Mouse (Mus musculus) embryonic facial prominence, embryonic 11.5 days (tissue): ENCODE data around the gene Zfp598. TPM values are rescaled to one million over a fixed set of nuclear protein-coding genes. Genes with fewer than 3 reads are reported as not detected.
A peak's percentile ranks its signal among the peaks of the same experiment; 100 is the strongest.
"Not testable (repeated sequence)": the region's sequence is repeated elsewhere in the genome, so short reads cannot be mapped to it uniquely, and the experiment has no call there.

Source experiments
- ATAC-seq: fragments of 200-750 bp; cut with Nextera tagmentation; replicated peaks from 2 replicates; pipeline ENCODE4 v1.8.0; 2017; ENCODE audit warnings: low read depth; ENCODE audit not compliant: insufficient number of reproducible peaks, low FRiP score, low TSS enrichment
- DNase-seq: peaks from one replicate; pipeline ENCODE4 v3.0.0-alpha.2; 2015; ENCODE audit warnings: low spot score
- H3K27ac ChIP-seq: fragments of 300-500 bp; sonication (generic); replicated peaks from 2 replicates; pipeline ENCODE4 v1.5.1; 2014; ENCODE audit warnings: mild to moderate bottlenecking, low read depth, low read length, control low read depth
- H3K27me3 ChIP-seq: fragments of 300-500 bp; sonication (generic); 2 replicates; pipeline ENCODE4 v1.6.1; 2014; ENCODE audit warnings: mild to moderate bottlenecking, low read length, moderate library complexity, mixed read lengths; ENCODE audit not compliant: control insufficient read depth, insufficient read depth
- H3K36me3 ChIP-seq: fragments of 300-500 bp; sonication (generic); replicated peaks from 2 replicates; pipeline ENCODE4 v1.6.1; 2014; ENCODE audit warnings: low read depth, mild to moderate bottlenecking, low read length, moderate library complexity, mixed read lengths; ENCODE audit not compliant: control insufficient read depth, insufficient read depth
- H3K4me1 ChIP-seq: fragments of 300-500 bp; sonication (generic); 2 replicates; pipeline ENCODE4 v1.6.1; 2014; ENCODE audit warnings: low read length, mixed read lengths; ENCODE audit not compliant: control insufficient read depth, insufficient read depth
- H3K4me2 ChIP-seq: fragments of 300-500 bp; sonication (generic); 2 replicates; pipeline ENCODE4 v1.6.1; 2014; ENCODE audit warnings: low read depth, mild to moderate bottlenecking, control low read depth, low read length, moderate library complexity
- H3K4me3 ChIP-seq: fragments of 300-500 bp; sonication (generic); 2 replicates; pipeline ENCODE4 v1.5.1; 2014; ENCODE audit warnings: low read depth, low read length, control low read depth
- H3K9ac ChIP-seq: fragments of 300-500 bp; sonication (generic); replicated peaks from 2 replicates; pipeline ENCODE4 v1.6.1; 2014; ENCODE audit warnings: mild to moderate bottlenecking, control low read depth, low read length
- H3K9me3 ChIP-seq: fragments of 300-500 bp; sonication (generic); replicated peaks from 2 replicates; pipeline ENCODE4 v1.6.1; 2016; ENCODE audit warnings: mild to moderate bottlenecking, low read length, inconsistent platforms, mixed read lengths; ENCODE audit not compliant: control insufficient read depth
- WGBS: fragments of 180-500 bp; shearing (Covaris S2); extraction: QIAGEN DNeasy Blood & Tissue Kit; methylation state at CpG from one replicate; pipeline ENCODE4 v1.1.7; 2014; 5-methylcytosine and 5-hydroxymethylcytosine counted together
- polyA plus RNA-seq: library from polyadenylated mRNA; unstranded; fragments of >200 nt; fragmentation: Nextera tagmentation; extraction: Ambion mirVana; gene quantifications from 2 replicates; pipeline ENCODE4 v1.2.1, GENCODE M21; 2014

The Zfp598 gene
- polyA plus RNA-seq, 1 experiment from 2014 or later, result 24.1 TPM

DNA sequence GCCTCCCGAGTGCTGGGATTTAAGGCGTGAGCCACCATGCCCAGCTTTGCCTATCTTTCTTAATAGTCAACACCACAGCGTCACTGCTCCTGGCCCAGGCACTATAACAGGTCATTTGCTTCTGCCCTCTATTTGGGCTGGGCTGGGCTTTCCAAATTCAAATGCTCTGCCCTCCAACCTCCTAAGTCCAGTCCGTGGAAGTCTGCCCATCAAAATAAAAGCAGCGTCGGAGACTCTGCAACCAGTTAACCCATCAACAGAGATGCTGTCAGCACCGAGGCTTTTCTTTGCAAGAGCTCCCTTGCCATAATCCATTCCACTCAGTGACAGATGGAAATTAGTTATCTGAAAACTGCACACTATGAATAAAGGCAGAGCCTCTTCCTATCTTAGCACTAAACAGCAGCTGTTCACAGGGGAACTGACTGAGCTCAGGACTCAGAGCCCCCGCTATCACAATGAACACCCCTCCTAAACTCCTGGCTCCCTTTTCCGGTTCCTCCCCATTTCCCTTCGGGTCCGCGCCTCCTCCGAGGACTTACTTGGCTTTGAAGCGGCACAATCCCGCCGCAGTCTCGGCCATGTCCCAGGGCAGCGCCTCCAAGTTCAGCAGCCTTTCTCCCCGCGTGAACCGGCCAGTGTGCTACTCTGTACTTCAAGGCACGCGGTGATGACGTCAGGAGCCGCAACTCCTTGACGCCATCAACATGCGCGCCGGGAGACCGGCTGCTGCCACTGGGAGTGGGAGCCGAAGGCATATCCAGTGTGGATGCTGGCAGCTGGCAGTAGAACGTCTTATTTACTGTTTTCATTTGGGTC, 37.7 kb downstream of the Zfp598 start, which contains the start of gene Tbl3:
Gene Tbl3 (minus strand): TSS at position 679 of the 819 bp plus-strand sequence.
- Histone ChIP-seq H3K9ac (peak within 1 kb of the TSS; percentile 67), H3K9me3 (no peaks in the 10 kb centered on the region), H3K4me2 (peak within 1 kb of the TSS; percentile 72), H3K36me3 (peaks cover 4% of the 10 kb centered on the region), H3K4me3 (peak within 1 kb of the TSS; percentile 56), H3K27me3 (no peaks in the 10 kb centered on the region), H3K27ac (no peak within 1 kb of the TSS), H3K4me1 (no peaks in the 10 kb centered on the region)
- ATAC-seq (peak; percentile 71), DNase-seq (peak; percentile 97)
- 3% methylated on average over 32 of the region's 32 CpGs for WGBS

DNA sequence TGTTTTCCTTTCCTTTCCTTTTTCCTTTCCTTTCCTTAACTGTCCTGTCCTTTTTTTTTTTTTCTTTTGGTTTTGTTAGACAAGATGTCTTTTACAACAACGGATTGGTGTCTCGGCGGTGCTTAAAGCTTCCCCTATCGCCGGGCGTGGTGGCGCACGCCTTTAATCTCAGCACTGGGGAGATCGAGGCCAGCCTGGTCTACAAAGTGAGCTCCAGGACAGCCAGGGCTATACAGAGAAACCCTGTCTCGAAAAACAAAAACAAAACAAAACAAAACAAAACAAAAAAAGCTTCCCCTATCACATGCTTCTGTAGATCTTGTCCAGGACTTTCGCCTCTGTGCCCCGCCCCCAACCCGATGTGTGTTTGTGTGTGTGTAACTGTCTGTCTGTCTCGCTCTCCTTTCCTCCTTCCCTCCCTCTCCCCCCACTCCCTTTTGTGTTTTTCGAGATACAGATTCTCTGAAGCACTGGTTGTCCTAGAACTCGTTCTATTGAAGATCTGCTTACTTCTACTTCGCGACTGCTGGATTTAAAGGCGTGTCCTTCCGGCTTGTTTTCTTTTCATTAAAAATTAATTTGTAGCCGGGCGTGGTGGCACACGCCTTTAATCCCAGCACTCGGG, 38.4 kb downstream of the Zfp598 start:
- H3K36me3 ChIP-seq, result peaks cover 4% of the 10 kb centered on the region
- no peak overlapping the region for H3K27ac ChIP-seq
- peak overlapping the region; percentile 56 for H3K4me3 ChIP-seq
- 5% methylated on average over 24 of the region's 24 CpGs for WGBS
- peak overlapping the region; percentile 72 for H3K4me2 ChIP-seq
- ATAC-seq, result no peak
- no peaks in the 10 kb centered on the region for H3K4me1 ChIP-seq
- DNase-seq, result no peak
- H3K9me3 ChIP-seq, result no peaks in the 10 kb centered on the region
- H3K9ac ChIP-seq, result peak overlapping the region; percentile 67
- no peaks in the 10 kb centered on the region for H3K27me3 ChIP-seq

DNA sequence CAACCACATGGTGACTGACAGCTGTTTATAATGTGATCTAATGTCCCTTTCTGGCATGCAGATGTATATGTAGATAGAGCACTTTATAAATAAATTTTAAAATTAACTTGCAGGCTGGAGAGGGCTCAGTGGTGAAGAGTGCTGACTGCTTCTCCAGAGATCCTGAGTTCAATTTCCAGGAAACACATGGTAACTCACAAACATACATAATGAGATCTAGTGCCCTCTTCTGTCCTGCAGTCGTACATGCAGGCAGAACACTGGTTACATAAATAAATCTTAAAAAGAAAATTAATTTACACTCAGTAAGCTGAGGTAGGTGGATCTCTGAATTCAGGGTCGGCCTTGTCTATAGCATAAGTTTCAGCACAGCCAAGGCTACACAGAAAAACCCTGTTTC, 39.2 kb downstream of the Zfp598 start:
- H3K4me3 ChIP-seq, result no peak overlapping the region
- 35% methylated on average over 2 of the region's 2 CpGs for WGBS
- no peak for ATAC-seq
- no peaks in the 10 kb centered on the region for H3K9me3 ChIP-seq
- no peak overlapping the region for H3K4me2 ChIP-seq
- no peak overlapping the region for H3K9ac ChIP-seq
- peaks cover 4% of the 10 kb centered on the region for H3K36me3 ChIP-seq
- H3K27me3 ChIP-seq, result no peaks in the 10 kb centered on the region
- no peaks in the 10 kb centered on the region for H3K4me1 ChIP-seq
- H3K27ac ChIP-seq, result no peak overlapping the region
- DNase-seq, result peak; percentile 57

DNA sequence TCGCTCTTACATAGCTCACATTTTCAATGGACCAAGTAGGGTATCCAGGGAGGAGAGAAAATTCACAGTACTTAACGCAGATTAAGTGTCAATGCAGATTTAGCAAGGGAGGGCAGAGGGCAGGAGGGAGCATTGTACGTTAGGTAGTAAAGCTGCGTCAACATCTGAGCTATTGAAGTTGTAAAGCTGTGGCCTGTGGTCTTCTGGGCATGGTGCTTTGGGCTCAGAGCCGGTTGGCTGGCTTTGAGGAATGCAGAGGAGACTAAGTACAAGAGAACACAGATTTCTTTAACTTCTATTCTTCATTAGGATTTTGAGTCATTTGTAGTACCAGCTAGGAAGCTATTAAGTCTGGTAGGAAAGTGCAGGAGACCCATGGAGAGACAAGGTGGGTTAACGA, 46.1 kb downstream of the Zfp598 start:
- H3K9me3 ChIP-seq, result no peaks in the 10 kb centered on the region
- no peaks in the 10 kb centered on the region; the same call in 1 of the 2 replicates for H3K27me3 ChIP-seq
- WGBS, result 73% methylated on average over 6 of the region's 6 CpGs
- no peak overlapping the region for H3K4me2 ChIP-seq
- no peak overlapping the region for H3K27ac ChIP-seq
- DNase-seq, result no peak
- no peaks in the 10 kb centered on the region for H3K36me3 ChIP-seq
- H3K4me3 ChIP-seq, result no peak overlapping the region
- ATAC-seq, result no peak
- H3K4me1 ChIP-seq, result no peaks in the 10 kb centered on the region
- no peak overlapping the region for H3K9ac ChIP-seq

DNA sequence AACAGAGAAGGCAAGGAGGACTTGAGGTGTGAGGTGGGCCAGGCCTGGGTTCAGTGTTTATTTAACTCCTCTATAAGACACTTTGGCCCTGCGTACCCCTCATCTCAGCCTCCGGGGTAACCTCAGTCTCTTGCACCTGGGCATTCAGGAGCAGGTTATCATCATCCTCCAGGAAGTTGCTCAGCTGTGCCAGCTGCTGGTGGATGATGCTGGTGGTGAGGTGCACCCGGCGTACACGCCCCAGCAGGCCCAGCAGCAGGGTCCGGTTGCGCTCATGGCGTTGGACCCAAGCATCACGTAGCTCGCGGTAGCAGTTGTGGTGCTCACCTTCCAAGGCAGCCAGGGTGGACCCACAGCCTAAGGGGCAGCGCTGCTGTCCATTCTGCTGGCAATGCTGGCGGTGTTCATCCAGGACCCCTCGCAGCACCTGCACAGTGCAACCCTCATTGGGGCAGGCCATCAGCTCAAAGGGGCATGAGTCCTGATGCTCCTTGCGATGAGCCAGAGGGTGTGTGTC, 46.7 kb downstream of the Zfp598 start:
- Histone ChIP-seq H3K4me1 (no peaks in the 10 kb centered on the region), H3K4me3 (no peak overlapping the region), H3K4me2 (no peak overlapping the region), H3K27me3 (no peaks in the 10 kb centered on the region; the same call in 1 of the 2 replicates), H3K9ac (no peak overlapping the region), H3K9me3 (no peaks in the 10 kb centered on the region), H3K27ac (no peak overlapping the region), H3K36me3 (no peaks in the 10 kb centered on the region; the same call in 1 of the 2 replicates)
- WGBS, result 94% methylated on average over 15 of the region's 15 CpGs
- DNase-seq (no peak), ATAC-seq (no peak)

- WGBS, result 82% methylated on average over 4 of the region's 4 CpGs
- no peak for DNase-seq
- peak within 1 kb of the TSS; percentile 36 for H3K4me2 ChIP-seq
- no peaks in the 10 kb centered on the region; the same call in 1 of the 2 replicates for H3K27me3 ChIP-seq
- H3K36me3 ChIP-seq, result peaks cover 8% of the 10 kb centered on the region
- H3K4me1 ChIP-seq, result no peaks in the 10 kb centered on the region
- H3K27ac ChIP-seq, result no peak within 1 kb of the TSS
- no peak within 1 kb of the TSS for H3K9ac ChIP-seq
- no peak for ATAC-seq
- H3K9me3 ChIP-seq, result no peaks in the 10 kb centered on the region
- H3K4me3 ChIP-seq, result peak within 1 kb of the TSS; percentile 75
Measured at GRCm38 (mm10) chr17:24717943-24718342, 48.5 kb downstream of the Zfp598 start, which contains the start of the genes Rnf151 and Rps2. Gene Rnf151, minus strand, starts transcription at chr17:24718063. Gene Rps2, plus strand, starts transcription at chr17:24718116.

- WGBS, result 61% methylated on average over 5 of the region's 5 CpGs
- DNase-seq, H3K9me3 ChIP-seq, H3K36me3 ChIP-seq, H3K4me1 ChIP-seq, H3K27me3 ChIP-seq, H3K27ac ChIP-seq, ATAC-seq: not testable (repeated sequence)
- H3K4me2 ChIP-seq, result peak overlapping the region; percentile 36
- H3K9ac ChIP-seq, result peak overlapping the region; percentile 86
- peak overlapping the region; percentile 75 for H3K4me3 ChIP-seq
Measured at GRCm38 (mm10) chr17:24718938-24719337, 49.5 kb downstream of the Zfp598 start.
